ENCODE assay signal across 8 mouse cellular contexts in the genomic region with DNA sequence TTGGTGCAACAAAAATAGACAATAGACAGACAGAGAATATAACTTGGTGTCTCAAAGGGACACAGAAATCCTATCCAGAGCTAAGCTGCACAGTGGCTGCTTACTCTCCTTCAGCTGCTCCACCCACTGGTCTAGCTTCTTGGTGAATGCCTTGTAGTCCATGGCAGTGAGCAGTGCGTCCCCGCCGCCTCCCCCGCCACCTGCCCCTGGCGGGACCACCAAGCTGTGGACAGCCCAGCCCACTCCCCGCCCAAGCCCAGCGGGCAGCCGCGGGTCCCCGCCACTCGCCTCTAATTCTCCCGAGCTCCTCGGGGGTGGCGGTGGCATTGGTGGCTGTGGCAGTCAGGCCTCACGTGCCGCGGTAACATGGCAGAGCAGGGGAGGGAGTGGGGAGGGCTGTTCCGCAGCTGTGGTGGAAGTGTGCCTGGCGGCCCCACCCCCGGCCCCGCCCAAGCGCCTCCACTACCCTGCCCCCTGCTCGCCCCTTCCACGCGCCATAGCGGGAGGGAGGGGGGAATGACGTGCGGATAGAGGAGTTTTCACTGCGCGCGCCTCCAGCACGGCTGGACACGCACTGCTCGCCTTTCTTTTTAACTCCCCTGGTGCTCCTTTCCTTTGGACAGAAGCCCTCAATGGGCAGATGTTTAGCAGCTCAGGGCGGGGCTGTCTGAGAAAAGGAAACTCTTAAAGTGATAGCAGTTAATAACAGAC. TPM values are rescaled to one million over a fixed set of nuclear protein-coding genes. Genes with fewer than 3 reads are reported as not detected.
DNase-seq lines count a peak whose midpoint lies in the region; ATAC-seq and TF ChIP-seq lines count a peak whose summit lies in the region.

No protein-coding gene starts in this region.

- TF ChIP-seq CTCF in kidney, adult 2 months (conservative IDR thresholded peaks at IDR 0.05; ENCODE audit: insufficient read depth, insufficient read length, low read depth, low read length): no peak
- no peak for TF ChIP-seq CTCF in olfactory bulb, adult 2 months (IDR thresholded peaks at IDR 0.05; ENCODE audit: insufficient read depth, low read depth, low read length)

- H3K4me3 ChIP-seq in kidney, adult 2 months (ENCODE audit: insufficient read depth, low read depth, low read length): peak overlapping the region; percentile 45; the same call in 1 of the 2 replicates
- peak overlapping the region; percentile 47 for H3K4me3 ChIP-seq in forebrain, embryonic 10.5 days
- peak overlapping the region; percentile 16; the same call in 1 of the 2 replicates for H3K4me3 ChIP-seq in intestine, embryonic 16.5 days (ENCODE audit: low read length)
- H3K4me3 ChIP-seq in olfactory bulb, adult 2 months (ENCODE audit: insufficient read depth, low read depth, low read length): peak overlapping the region; percentile 26; the same call in 1 of the 2 replicates

- no peaks in the 10 kb centered on the region for H3K27me3 ChIP-seq in kidney, adult 2 months (replicated peaks; ENCODE audit: control insufficient read depth, insufficient read depth, low read length)
- H3K27me3 ChIP-seq in forebrain, embryonic 10.5 days (ENCODE audit: poor library complexity, severe bottlenecking): no peaks in the 10 kb centered on the region
- H3K27me3 ChIP-seq in intestine, embryonic 16.5 days (replicated peaks; ENCODE audit: control insufficient read depth, insufficient read depth, low read length): no peaks in the 10 kb centered on the region

- no peak overlapping the region for H3K4me2 ChIP-seq in intestine, embryonic 16.5 days (ENCODE audit: low read depth, low read length)

- H3K27ac ChIP-seq in kidney, adult 2 months (ENCODE audit: insufficient read depth, low read depth, low read length): no peak overlapping the region
- peak overlapping the region; percentile 70 for H3K27ac ChIP-seq in forebrain, embryonic 10.5 days
- no peak overlapping the region for H3K27ac ChIP-seq in intestine, embryonic 16.5 days (ENCODE audit: low read length)
- H3K27ac ChIP-seq in olfactory bulb, adult 2 months (ENCODE audit: insufficient read depth, low read depth, low read length): no peak overlapping the region

- WGBS in kidney, adult 2 months: 55% methylated on average over 35 of the region's 35 CpGs
- WGBS in forebrain, embryonic 10.5 days: 31% methylated on average over 30 of the region's 35 CpGs
- WGBS in intestine, embryonic 16.5 days: 34% methylated on average over 33 of the region's 35 CpGs
- WGBS in olfactory bulb, adult 2 months: 34% methylated on average over 35 of the region's 35 CpGs

- H3K4me1 ChIP-seq in kidney, adult 2 months (ENCODE audit: control insufficient read depth, insufficient read depth, low read length): no peaks in the 10 kb centered on the region
- no peaks in the 10 kb centered on the region for H3K4me1 ChIP-seq in forebrain, embryonic 10.5 days
- no peaks in the 10 kb centered on the region for H3K4me1 ChIP-seq in intestine, embryonic 16.5 days (ENCODE audit: control insufficient read depth, insufficient read depth, low read length)
- no peaks in the 10 kb centered on the region for H3K4me1 ChIP-seq in olfactory bulb, adult 2 months (ENCODE audit: control insufficient read depth, insufficient read depth, low read length)

- H3K36me3 ChIP-seq in kidney, adult 2 months (ENCODE audit: control insufficient read depth, insufficient read depth, low read length): no peaks in the 10 kb centered on the region
- H3K36me3 ChIP-seq in forebrain, embryonic 10.5 days (replicated peaks): no peaks in the 10 kb centered on the region
- H3K36me3 ChIP-seq in intestine, embryonic 16.5 days (ENCODE audit: control insufficient read depth, insufficient read depth, low read length): no peaks in the 10 kb centered on the region

- no peak for TF ChIP-seq POLR2A in kidney, adult 2 months (IDR thresholded peaks at IDR 0.05; ENCODE audit: low read depth, low read length)
- TF ChIP-seq POLR2A in olfactory bulb, adult 2 months (IDR thresholded peaks at IDR 0.05; ENCODE audit: insufficient read depth, low read depth, low read length): no peak

- H3K9me3 ChIP-seq in forebrain, embryonic 10.5 days: peaks cover 21% of the 10 kb centered on the region
- H3K9me3 ChIP-seq in intestine, embryonic 16.5 days (ENCODE audit: control insufficient read depth, low read length): peaks cover 6% of the 10 kb centered on the region; the same call in 1 of the 2 replicates

- no peak overlapping the region for H3K9ac ChIP-seq in intestine, embryonic 16.5 days (ENCODE audit: low read depth, low read length)

- peak; percentile 56 for ATAC-seq in intestine, embryonic 16.5 days

- DNase-seq in kidney, adult 2 months: peak; percentile 26
- no peak for DNase-seq in kidney, postnatal 10 days
- peak; percentile 18 for DNase-seq in forebrain, embryonic 10.5 days (ENCODE audit: extremely low spot score, low spot score)
- DNase-seq in frontal cortex, postnatal 25 days (ENCODE audit: low spot score in 2 of 2): no peak
- DNase-seq in right cerebral cortex, postnatal 36 days (ENCODE audit: low spot score in 2 of 2): no peak
- no peak for DNase-seq in thymus, postnatal 25 days

RNA-seq across cellular contexts. Expression of gene Psg28, which starts 29.2 kb away (rescaled TPM):
- polyA plus RNA-seq in kidney, adult 2 months (2012; rRNA removed): not detected in 2 replicates
- polyA plus RNA-seq in forebrain, embryonic 10.5 days (2016; fragmentation: Nextera tagmentation; extraction: Ambion mirVana): not detected in 2 replicates
- polyA plus RNA-seq in intestine, embryonic 16.5 days (2015; fragmentation: Nextera tagmentation; extraction: Ambion mirVana): not detected in 2 replicates
- polyA plus RNA-seq in olfactory bulb, adult 2 months (2012; ENCODE audit: insufficient read depth, insufficient read length, low replicate concordance, missing spikeins): not detected in 2 replicates

RNA-seq across cellular contexts. Expression of gene Psg18, which starts 47.9 kb away (rescaled TPM):
- not detected in 2 replicates for polyA plus RNA-seq in kidney, adult 2 months (2012; rRNA removed)
- polyA plus RNA-seq in forebrain, embryonic 10.5 days (2016; fragmentation: Nextera tagmentation; extraction: Ambion mirVana): not detected in 2 replicates
- not detected in 2 replicates for polyA plus RNA-seq in intestine, embryonic 16.5 days (2015; fragmentation: Nextera tagmentation; extraction: Ambion mirVana)
- polyA plus RNA-seq in olfactory bulb, adult 2 months (2012; ENCODE audit: insufficient read depth, insufficient read length, low replicate concordance, missing spikeins): not detected in 2 replicates

Comparison
In these comparisons a context has a peak if more than half of its experiments do, and no peak if none do; other contexts are left out.
1. DNase-seq: peak in kidney, adult 2 months (single experiment) and forebrain, embryonic 10.5 days (single experiment); none in kidney, postnatal 10 days (single experiment), frontal cortex, postnatal 25 days (0 of 2), right cerebral cortex, postnatal 36 days (0 of 2) and thymus, postnatal 25 days (single experiment).
2. Peak in every context shown above with its lines, with median percentiles within 50 percentile points of each other: H3K4me3 ChIP-seq.